Mouse (Mus musculus) MEL (cell line): Measurements from ENCODE around the gene Dedd. TPM values are rescaled to one million over a fixed set of nuclear protein-coding genes. Genes with fewer than 3 reads are reported as not detected.

Source experiments
- DNase-seq: peaks from one replicate; pipeline ENCODE4 v3.0.0; 2011; ENCODE audit warnings: low read depth, low spot score
- H3K27ac ChIP-seq: 2 replicates; pipeline ENCODE4 v1.5.1; 2012; ENCODE audit warnings: low read depth, mild to moderate bottlenecking, control low read depth, low read length, moderate library complexity; ENCODE audit not compliant: control insufficient read depth
- H3K27me3 ChIP-seq, 2 experiments: fragments of 150-350 bp in 1 of 2; sonication (generic) in 1 of 2; 2 replicates each; pipeline ENCODE4 v1.6.1; 2012; ENCODE audit warnings: low read length in 2 of 2, mild to moderate bottlenecking in 2 of 2, improper control_type of control experiment in 1 of 2, moderate library complexity in 1 of 2; ENCODE audit not compliant: insufficient read depth in 2 of 2, control insufficient read depth in 1 of 2
- H3K36me3 ChIP-seq, 2 experiments: 2 replicates each; pipeline ENCODE4 v1.6.1; 2012 to 2014; ENCODE audit warnings: low read length in 2 of 2, improper control_type of control experiment in 1 of 2, inconsistent platforms in 1 of 2, mild to moderate bottlenecking in 1 of 2; ENCODE audit not compliant: insufficient read depth in 2 of 2, control insufficient read depth in 1 of 2
- H3K4me1 ChIP-seq, 2 experiments: fragments of 150-350 bp in 1 of 2; sonication (generic) in 1 of 2; 2 replicates each; pipeline ENCODE4 v1.6.1; 2012; ENCODE audit warnings: low read length in 2 of 2, improper control_type of control experiment in 1 of 2, mild to moderate bottlenecking in 1 of 2; ENCODE audit not compliant: insufficient read depth in 2 of 2, control insufficient read depth in 1 of 2
- H3K4me3 ChIP-seq, 2 experiments: fragments of 150-350 bp in 1 of 2; sonication (generic) in 1 of 2; 2 replicates each; pipeline ENCODE4 v1.5.1; 2012; ENCODE audit warnings: low read depth in 2 of 2, low read length in 2 of 2, mild to moderate bottlenecking in 2 of 2, moderate library complexity in 2 of 2, control low read depth in 1 of 2, improper control_type of control experiment in 1 of 2; ENCODE audit not compliant: control insufficient read depth in 1 of 2, insufficient read depth in 1 of 2
- H3K79me2 ChIP-seq: 2 replicates; pipeline ENCODE4 v1.6.1; 2012; ENCODE audit warnings: mild to moderate bottlenecking, low read length, moderate library complexity; ENCODE audit not compliant: control insufficient read depth, poor library complexity, insufficient read depth
- H3K9ac ChIP-seq: 2 replicates; pipeline ENCODE4 v1.6.1; 2012; ENCODE audit warnings: low read depth, mild to moderate bottlenecking, control low read depth, low read length, moderate library complexity; ENCODE audit not compliant: control insufficient read depth, poor library complexity, severe bottlenecking
- H3K9me3 ChIP-seq: fragments of 150-350 bp; sonication (generic); replicated peaks from 2 replicates; pipeline ENCODE4 v1.6.1; 2012; ENCODE audit warnings: mild to moderate bottlenecking, low read length, improper control_type of control experiment, moderate library complexity; ENCODE audit not compliant: insufficient read depth
- BHLHE40 ChIP-seq: IDR thresholded peaks from 2 replicates; pipeline ENCODE4 v1.6.1; 2012; ENCODE audit warnings: low read depth, mild to moderate bottlenecking, inconsistent platforms, low read length, improper control_type of control experiment, borderline replicate concordance
- CHD1 ChIP-seq: IDR thresholded peaks from 2 replicates; pipeline ENCODE4 v1.6.1; 2012; ENCODE audit warnings: low read depth, mild to moderate bottlenecking, inconsistent platforms, low read length, improper control_type of control experiment
- CHD2 ChIP-seq: IDR thresholded peaks from 2 replicates; pipeline ENCODE4 v1.6.1; 2011; ENCODE audit warnings: low read length, improper control_type of control experiment
- CTCF ChIP-seq, 3 experiments: IDR thresholded peaks in 2 of 3; conservative IDR thresholded peaks in 1 of 3; 2 replicates each; pipeline ENCODE4 v1.5.1; 2011 to 2012; ENCODE audit warnings: low read length in 3 of 3, low read depth in 2 of 3, mild to moderate bottlenecking in 2 of 3, improper control_type of control experiment in 1 of 3, inconsistent platforms in 1 of 3, mixed read lengths in 1 of 3, moderate library complexity in 1 of 3; ENCODE audit not compliant: control insufficient read depth in 1 of 3, insufficient read depth in 1 of 3, poor library complexity in 1 of 3, severe bottlenecking in 1 of 3
- E2F4 ChIP-seq: IDR thresholded peaks from 2 replicates; pipeline ENCODE4 v1.6.1; 2011; ENCODE audit warnings: low read depth, low read length, improper control_type of control experiment, borderline replicate concordance
- ELF1 ChIP-seq: IDR thresholded peaks from 2 replicates; pipeline ENCODE4 v1.6.1; 2014; ENCODE audit warnings: low read depth, mild to moderate bottlenecking, inconsistent platforms, low read length, improper control_type of control experiment, moderate library complexity
- EP300 ChIP-seq, 2 experiments: IDR thresholded peaks; 2 replicates each; pipeline ENCODE4 v1.6.1; 2011; ENCODE audit warnings: improper control_type of control experiment in 2 of 2, low read length in 2 of 2, low read depth in 1 of 2, mild to moderate bottlenecking in 1 of 2
- ETS1 ChIP-seq: IDR thresholded peaks from 2 replicates; pipeline ENCODE4 v1.6.1; 2012; ENCODE audit warnings: low read depth, mild to moderate bottlenecking, inconsistent platforms, low read length, improper control_type of control experiment, moderate library complexity
- GABPA ChIP-seq: IDR thresholded peaks from 2 replicates; pipeline ENCODE4 v1.6.1; 2012; ENCODE audit warnings: low read depth, mild to moderate bottlenecking, inconsistent platforms, low read length, improper control_type of control experiment, moderate library complexity
- GATA1 ChIP-seq: IDR thresholded peaks from 2 replicates; pipeline ENCODE4 v1.6.1; 2011; ENCODE audit warnings: low read depth, low read length, improper control_type of control experiment
- HCFC1 ChIP-seq: IDR thresholded peaks from 2 replicates; pipeline ENCODE4 v1.6.1; 2012; ENCODE audit warnings: low read depth, mild to moderate bottlenecking, inconsistent platforms, low read length, improper control_type of control experiment, moderate library complexity
- JUND ChIP-seq: IDR thresholded peaks from 2 replicates; pipeline ENCODE4 v1.6.1; 2011; ENCODE audit warnings: low read depth, mild to moderate bottlenecking, improper control_type of control experiment, low read length
- KAT2A ChIP-seq: conservative IDR thresholded peaks from 2 replicates; pipeline ENCODE4 v1.6.1; 2012; ENCODE audit warnings: low read depth, low read length, improper control_type of control experiment, inconsistent platforms
- MAFK ChIP-seq: IDR thresholded peaks from 2 replicates; pipeline ENCODE4 v1.6.1; 2011; ENCODE audit warnings: low read depth, mild to moderate bottlenecking, low read length, improper control_type of control experiment, borderline replicate concordance
- MAX ChIP-seq: IDR thresholded peaks from 2 replicates; pipeline ENCODE4 v1.6.1; 2011; ENCODE audit warnings: low read length, improper control_type of control experiment
- MAZ ChIP-seq: IDR thresholded peaks from 2 replicates; pipeline ENCODE4 v1.6.1; 2012; ENCODE audit warnings: low read depth, mild to moderate bottlenecking, inconsistent platforms, low read length, improper control_type of control experiment
- MEF2A ChIP-seq: IDR thresholded peaks from 2 replicates; pipeline ENCODE4 v1.6.1; 2014; ENCODE audit warnings: low read depth, mild to moderate bottlenecking, inconsistent platforms, low read length, improper control_type of control experiment; ENCODE audit not compliant: poor library complexity, insufficient replicate concordance, severe bottlenecking; ENCODE audit errors: extremely low read depth
- MXI1 ChIP-seq: IDR thresholded peaks from 2 replicates; pipeline ENCODE4 v1.6.1; 2011; ENCODE audit warnings: mild to moderate bottlenecking, low read depth, low read length, improper control_type of control experiment
- MYB ChIP-seq: IDR thresholded peaks from 2 replicates; pipeline ENCODE4 v1.6.1; 2011; ENCODE audit warnings: mild to moderate bottlenecking, low read depth, low read length, improper control_type of control experiment
- MYC ChIP-seq: IDR thresholded peaks from 2 replicates; pipeline ENCODE4 v1.6.1; 2011; ENCODE audit warnings: low read depth, mild to moderate bottlenecking, low read length, improper control_type of control experiment, moderate library complexity
- NELFE ChIP-seq: IDR thresholded peaks from 2 replicates; pipeline ENCODE4 v1.6.1; 2011; ENCODE audit warnings: low read depth, low read length, improper control_type of control experiment
- NRF1 ChIP-seq: IDR thresholded peaks from 2 replicates; pipeline ENCODE4 v1.6.1; 2014; ENCODE audit warnings: low read depth, mild to moderate bottlenecking, inconsistent platforms, low read length, improper control_type of control experiment, moderate library complexity; ENCODE audit not compliant: poor library complexity, insufficient read depth, severe bottlenecking
- POLR2A ChIP-seq, 2 experiments: IDR thresholded peaks; 2 replicates each; pipeline ENCODE4 v1.6.1; 2011 to 2012; ENCODE audit warnings: low read length in 2 of 2, mild to moderate bottlenecking in 2 of 2, control low read depth in 1 of 2, improper control_type of control experiment in 1 of 2, low read depth in 1 of 2, moderate library complexity in 1 of 2; ENCODE audit not compliant: control insufficient read depth in 1 of 2, insufficient read depth in 1 of 2, poor library complexity in 1 of 2
- POLR2AphosphoS2 ChIP-seq: IDR thresholded peaks from 2 replicates; pipeline ENCODE4 v1.6.1; 2011; ENCODE audit warnings: low read length, improper control_type of control experiment
- POLR2AphosphoS5 ChIP-seq: IDR thresholded peaks from 2 replicates; pipeline ENCODE4 v1.6.1; 2012; ENCODE audit warnings: low read depth, borderline replicate concordance, mild to moderate bottlenecking, inconsistent platforms, low read length, moderate library complexity, mixed read lengths
- RAD21 ChIP-seq: IDR thresholded peaks from 2 replicates; pipeline ENCODE4 v1.6.1; 2011; ENCODE audit warnings: mild to moderate bottlenecking, low read depth, low read length, improper control_type of control experiment
- RCOR1 ChIP-seq: IDR thresholded peaks from 2 replicates; pipeline ENCODE4 v1.6.1; 2012; ENCODE audit warnings: low read depth, mild to moderate bottlenecking, inconsistent platforms, low read length, improper control_type of control experiment
- SIN3A ChIP-seq: IDR thresholded peaks from 2 replicates; pipeline ENCODE4 v1.6.1; 2012; ENCODE audit warnings: low read length, improper control_type of control experiment, inconsistent platforms
- SMC3 ChIP-seq: IDR thresholded peaks from 2 replicates; pipeline ENCODE4 v1.6.1; 2011; ENCODE audit warnings: low read depth, low read length, improper control_type of control experiment
- TAL1 ChIP-seq: IDR thresholded peaks from 2 replicates; pipeline ENCODE4 v1.6.1; 2012; ENCODE audit warnings: mild to moderate bottlenecking, inconsistent platforms, low read length, moderate library complexity, mixed read lengths
- TBP ChIP-seq: IDR thresholded peaks from 2 replicates; pipeline ENCODE4 v1.8.0; 2011; ENCODE audit warnings: low read depth, low read length, improper control_type of control experiment
- USF2 ChIP-seq, 2 experiments: IDR thresholded peaks; 2 replicates each; pipeline ENCODE4 v1.6.1; 2011 to 2012; ENCODE audit warnings: improper control_type of control experiment in 2 of 2, low read length in 2 of 2, borderline replicate concordance in 1 of 2, inconsistent platforms in 1 of 2, low read depth in 1 of 2, mild to moderate bottlenecking in 1 of 2; ENCODE audit not compliant: insufficient read depth in 1 of 2
- ZC3H11A ChIP-seq: IDR thresholded peaks from 2 replicates; pipeline ENCODE4 v1.6.1; 2012; ENCODE audit warnings: low read depth, mild to moderate bottlenecking, inconsistent platforms, low read length, improper control_type of control experiment
- ZKSCAN1 ChIP-seq: IDR thresholded peaks from 2 replicates; pipeline ENCODE4 v1.6.1; 2012; ENCODE audit warnings: low read depth, mild to moderate bottlenecking, inconsistent platforms, low read length, improper control_type of control experiment, moderate library complexity
- ZNF384 ChIP-seq: IDR thresholded peaks from 2 replicates; pipeline ENCODE4 v1.6.1; 2012; ENCODE audit warnings: low read depth, mild to moderate bottlenecking, inconsistent platforms, low read length, improper control_type of control experiment
- polyA plus RNA-seq, 2 experiments: library from polyadenylated mRNA; stranded (reverse) in 1 of 2; unstranded in 1 of 2; fragments of >175 nt in 1 of 2; fragments of >200 nt in 1 of 2; gene quantifications; 2 replicates each; pipeline versions ENCODE4 v1.2.1 to v1.2.4; 2012; ENCODE audit warnings: low replicate concordance in 2 of 2, low read depth in 1 of 2; ENCODE audit not compliant: insufficient read length in 2 of 2, insufficient read depth in 1 of 2, missing spikeins in 1 of 2
- total RNA-seq: library from RNA; depleted of rRNA; stranded (reverse); fragments of 300-350 nt; gene quantifications from 2 replicates; pipeline ENCODE4 v1.2.3, GENCODE M21; 2012; rRNA removed

The Dedd gene
- total RNA-seq (24.9 and 28.7 TPM in 2 replicates), polyA plus RNA-seq (10 to 100 TPM in 1 of 2 experiments, not detected in 1; 44.9 TPM)

GRCm38 (mm10) chr1:171328839-171329432 is at the start of gene Dedd:
TSS of gene Dedd (plus strand) at chr1:171329145.
- peaks cover 4 to 11% of the 10 kb centered on the region in 2 experiments; a peak in 3 of 4 replicates for H3K4me1 ChIP-seq
- TF ChIP-seq HCFC1 = peak; percentile 93
- peak; percentile 59; the same call in 1 of the 2 replicates for TF ChIP-seq MAZ
- TF ChIP-seq E2F4 = no peak
- TF ChIP-seq MAFK = no peak
- TF ChIP-seq MXI1 = peak; percentile 72
- no peak for TF ChIP-seq POLR2AphosphoS5
- peak; percentile 64; the same call in 1 of the 2 replicates for TF ChIP-seq MAX
- no peak for TF ChIP-seq ZC3H11A
- TF ChIP-seq SMC3 = no peak
- TF ChIP-seq ZNF384 = no peak
- no peak for TF ChIP-seq ZKSCAN1
- peak; percentile 63; the same call in 1 of the 2 replicates for TF ChIP-seq POLR2AphosphoS2
- no peak for TF ChIP-seq USF2 (IDR thresholded peaks at IDR 0.05; ENCODE audit: borderline replicate concordance in 1 of 2, insufficient read depth in 1 of 2, low read depth in 1 of 2, low read length in 2 of 2)
- TF ChIP-seq MYB = no peak
- 0 out of 6 replicates have a peak, but pooled peaks of 1 of the 3 experiments have one; percentile 3 for TF ChIP-seq CTCF (IDR thresholded peaks at IDR 0.05 in 2 of 3, conservative IDR thresholded peaks at IDR 0.05 in 1 of 3; ENCODE audit: control insufficient read depth in 1 of 3, insufficient read depth in 1 of 3, low read depth in 2 of 3, low read length in 3 of 3, poor library complexity in 1 of 3, severe bottlenecking in 1 of 3)
- no peak for TF ChIP-seq CHD1
- peak; percentile 78 for TF ChIP-seq CHD2
- TF ChIP-seq EP300 (IDR thresholded peaks at IDR 0.05; ENCODE audit: low read depth in 1 of 2, low read length in 2 of 2) = no peak
- no peak for TF ChIP-seq RAD21
- no peak; the same call in 1 of the 2 replicates for TF ChIP-seq RCOR1
- TF ChIP-seq POLR2A (IDR thresholded peaks at IDR 0.05; ENCODE audit: control insufficient read depth in 1 of 2, insufficient read depth in 1 of 2, low read depth in 1 of 2, low read length in 2 of 2, poor library complexity in 1 of 2) = peak; percentile 17 to 73; a peak in 2 of 4 replicates
- no peak for TF ChIP-seq MEF2A
- peak; percentile 80 for TF ChIP-seq KAT2A
- no peak for TF ChIP-seq BHLHE40
- peak; percentile 89 for TF ChIP-seq ELF1
- peak; percentile 95 for TF ChIP-seq SIN3A
- peak; percentile 17; the same call in 1 of the 2 replicates for TF ChIP-seq GATA1
- TF ChIP-seq MYC = 0 out of 2 replicates have a peak, but pooled peaks have one; percentile 10
- TF ChIP-seq NRF1 = peak; percentile 54; the same call in 1 of the 2 replicates
- peak; percentile 71 for TF ChIP-seq TBP
- peak; percentile 71 for TF ChIP-seq NELFE
- 0 out of 2 replicates have a peak, but pooled peaks have one; percentile 9 for TF ChIP-seq GABPA
- TF ChIP-seq TAL1 = no peak
- no peak for TF ChIP-seq ETS1
- no peak for TF ChIP-seq JUND

More at GRCm38 (mm10) chr1:171328839-171329432, at the start of gene Dedd:
- peak within 1 kb of the TSS; percentile 90 to 93 for H3K4me3 ChIP-seq
- peaks cover 54% of the 10 kb centered on the region for H3K79me2 ChIP-seq
- peak; percentile 96 for DNase-seq
- no peaks in the 10 kb centered on the region for H3K27me3 ChIP-seq
- no peaks in the 10 kb centered on the region for H3K9me3 ChIP-seq
- H3K27ac ChIP-seq = peak within 1 kb of the TSS; percentile 88
- peaks cover 0 to 20% of the 10 kb centered on the region in 2 experiments; a peak in 2 of 4 replicates for H3K36me3 ChIP-seq
- H3K9ac ChIP-seq = peak within 1 kb of the TSS; percentile 88
